Mouse (Mus musculus): ENCODE measurements at regions not wholly inside any gene's neighbourhood (a gene's known extent, or its start where the extent isn't known, plus 50 kb on each side); places are given as distances from the start of the nearest gene placed in this dataset.

- no peak for DNase-seq (ENCODE audit: low read depth, low spot score)
Observed at GRCm38 (mm10) chr15:52565449-52565851, 1319.3 kb upstream of the Gm7489 start.

GRCm38 (mm10) chr15:52570256-52570655 lies 1314.5 kb upstream of the Gm7489 start:
- no peak for DNase-seq (ENCODE audit: low read depth, low spot score)

GRCm38 (mm10) chr15:52577614-52578013 lies 1307.1 kb upstream of the Gm7489 start:
- no peak for DNase-seq (ENCODE audit: low read depth, low spot score)

GRCm38 (mm10) chr15:52589391-52589790 lies 1295.3 kb upstream of the Gm7489 start:
- DNase-seq (ENCODE audit: low read depth, low spot score): no peak

- no peak for DNase-seq (ENCODE audit: low read depth, low spot score)
Observed at GRCm38 (mm10) chr15:52599511-52599910, 1285.2 kb upstream of the Gm7489 start.

GRCm38 (mm10) chr15:52599957-52600356 lies 1284.7 kb upstream of the Gm7489 start:
- DNase-seq (ENCODE audit: low read depth, low spot score): no peak

- no peak for DNase-seq (ENCODE audit: low read depth, low spot score)
Observed at GRCm38 (mm10) chr15:52639790-52640189, 1244.9 kb upstream of the Gm7489 start.

- no peak for DNase-seq (ENCODE audit: low read depth, low spot score)
Observed at GRCm38 (mm10) chr15:52645961-52646360, 1238.7 kb upstream of the Gm7489 start.

GRCm38 (mm10) chr15:52657916-52658315 lies 1226.8 kb upstream of the Gm7489 start:
- no peak for DNase-seq (ENCODE audit: low read depth, low spot score)
